Mouse (Mus musculus): ENCODE data around the gene Slc5a4a.

Gene Slc5a4a

GRCm38 (mm10) chr10:76147278-76147677 is at the start of gene Slc5a4a:
Slc5a4a (plus strand) TSS chr10:76147451.
- DNase-seq = no peak

- DNase-seq = no peak
Observed at GRCm38 (mm10) chr10:76110861-76111260, 36.4 kb upstream of the Slc5a4a start, which contains the start of gene Slc5a4b. Slc5a4b (minus strand) TSS chr10:76110961.

- DNase-seq = peak; percentile 64
Observed at GRCm38 (mm10) chr10:76117966-76118365, 29.3 kb upstream of the Slc5a4a start.

- peak; percentile 24 for DNase-seq
Observed at GRCm38 (mm10) chr10:76118741-76119140, 28.5 kb upstream of the Slc5a4a start.

- DNase-seq = no peak
Observed at GRCm38 (mm10) chr10:76120124-76120711, 27.0 kb upstream of the Slc5a4a start.

- DNase-seq = no peak
Observed at GRCm38 (mm10) chr10:76121495-76121894, 25.8 kb upstream of the Slc5a4a start.

- DNase-seq = no peak
Observed at GRCm38 (mm10) chr10:76132506-76132905, 14.7 kb upstream of the Slc5a4a start.

- DNase-seq = no peak
Observed at GRCm38 (mm10) chr10:76136318-76136717, 10.9 kb upstream of the Slc5a4a start.

- DNase-seq = no peak
Observed at GRCm38 (mm10) chr10:76146846-76147245, 405 bp upstream of the Slc5a4a start.

GRCm38 (mm10) chr10:76155911-76156310 is 8.7 kb downstream of the Slc5a4a start:
- DNase-seq = no peak

- no peak for DNase-seq
Observed at GRCm38 (mm10) chr10:76157528-76157927, 10.3 kb downstream of the Slc5a4a start.

- DNase-seq = no peak
Observed at GRCm38 (mm10) chr10:76158009-76158408, 10.8 kb downstream of the Slc5a4a start.

GRCm38 (mm10) chr10:76174899-76175298 is 27.6 kb downstream of the Slc5a4a start:
- DNase-seq = no peak

- DNase-seq = no peak
Observed at GRCm38 (mm10) chr10:76185216-76185615, 38.0 kb downstream of the Slc5a4a start.

GRCm38 (mm10) chr10:76188010-76188409 is 40.8 kb downstream of the Slc5a4a start:
- no peak for DNase-seq

GRCm38 (mm10) chr10:76201416-76201815 is 54.2 kb downstream of the Slc5a4a start:
- peak; percentile 82 for DNase-seq

GRCm38 (mm10) chr10:76201978-76202377 is 54.7 kb downstream of the Slc5a4a start:
- peak; percentile 85 for DNase-seq

- peak; percentile 63 for DNase-seq
Observed at GRCm38 (mm10) chr10:76203798-76204283, 56.6 kb downstream of the Slc5a4a start.

- no peak for DNase-seq
Observed at GRCm38 (mm10) chr10:76207262-76207796, 60.1 kb downstream of the Slc5a4a start.

- DNase-seq = no peak
Observed at GRCm38 (mm10) chr10:76209241-76209640, 62.0 kb downstream of the Slc5a4a start.

GRCm38 (mm10) chr10:76210806-76211205 is 63.6 kb downstream of the Slc5a4a start:
- DNase-seq = no peak

GRCm38 (mm10) chr10:76212121-76212520 is 64.9 kb downstream of the Slc5a4a start:
- no peak for DNase-seq

- DNase-seq = no peak
Observed at GRCm38 (mm10) chr10:76214161-76214560, 66.9 kb downstream of the Slc5a4a start.

- no peak for DNase-seq
Observed at GRCm38 (mm10) chr10:76217056-76217455, 69.8 kb downstream of the Slc5a4a start.

- DNase-seq = no peak
Observed at GRCm38 (mm10) chr10:76218240-76218639, 71.0 kb downstream of the Slc5a4a start.
